Mouse (Mus musculus): Measurements from ENCODE around the gene Ccdc77.

The Ccdc77 gene

GRCm38 (mm10) chr6:120363688-120364522 lies at the start of gene Ccdc77, which contains the start of gene Kdm5a:
Gene Ccdc77, minus strand, starts transcription at chr6:120364374.
Gene Kdm5a, plus strand, starts transcription at chr6:120364124.
- peak; percentile 90 for DNase-seq (ENCODE audit: low spot score)

DNA sequence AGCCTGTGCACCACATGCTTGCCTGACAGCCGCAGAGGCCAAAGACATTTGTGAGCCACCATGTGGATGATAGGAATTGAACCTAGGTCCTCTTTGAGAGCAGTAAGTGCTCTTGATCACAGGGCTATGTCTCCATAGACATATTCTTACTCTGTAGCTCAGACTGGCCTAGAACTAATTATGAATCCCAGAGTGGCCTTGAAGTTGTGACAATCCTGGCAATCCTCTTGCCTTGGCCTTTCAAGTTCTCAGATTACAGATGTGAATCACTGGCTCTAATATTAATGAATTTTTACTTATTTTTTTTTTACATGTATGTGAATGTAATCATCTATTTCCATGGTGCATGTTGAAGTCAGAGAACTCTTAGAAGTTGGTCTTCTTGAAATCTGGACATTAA lies 39.8 kb upstream of the Ccdc77 start:
- DNase-seq (ENCODE audit: low spot score): no peak

DNA sequence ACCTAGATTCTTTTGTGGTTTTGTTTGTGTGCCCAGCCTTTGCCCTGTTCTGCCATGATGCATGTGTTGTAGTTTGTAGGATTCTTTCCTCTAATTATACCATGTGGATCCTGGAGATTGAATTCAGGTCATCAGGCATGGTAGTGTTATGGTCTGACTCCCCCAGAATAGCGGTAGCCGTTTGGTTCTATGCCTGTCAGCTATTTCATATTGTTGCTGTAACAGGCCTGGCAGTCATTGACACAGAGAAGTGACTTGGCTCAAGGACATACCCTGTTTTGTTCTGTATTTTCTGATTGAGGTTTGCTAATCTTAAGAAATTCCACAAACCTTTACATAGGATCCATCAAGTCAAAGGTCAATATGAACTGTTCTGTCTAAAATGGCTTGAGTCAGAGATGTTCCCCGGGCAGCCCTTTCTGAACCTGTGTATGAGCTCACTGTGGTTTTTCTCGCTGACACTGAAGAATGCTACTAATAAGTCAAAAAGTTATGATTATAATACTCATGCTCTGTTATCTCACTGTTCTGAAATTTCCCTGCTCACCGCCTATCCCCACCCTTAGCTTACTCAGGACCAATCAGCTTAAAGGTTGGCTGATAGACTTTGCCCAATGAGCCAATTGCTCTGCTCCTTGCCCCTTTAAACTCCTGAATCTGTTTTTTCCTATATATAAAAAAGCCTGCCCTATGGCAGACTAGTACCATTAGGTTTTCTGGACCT lies 31.6 kb upstream of the Ccdc77 start:
- DNase-seq (ENCODE audit: low spot score): no peak

DNA sequence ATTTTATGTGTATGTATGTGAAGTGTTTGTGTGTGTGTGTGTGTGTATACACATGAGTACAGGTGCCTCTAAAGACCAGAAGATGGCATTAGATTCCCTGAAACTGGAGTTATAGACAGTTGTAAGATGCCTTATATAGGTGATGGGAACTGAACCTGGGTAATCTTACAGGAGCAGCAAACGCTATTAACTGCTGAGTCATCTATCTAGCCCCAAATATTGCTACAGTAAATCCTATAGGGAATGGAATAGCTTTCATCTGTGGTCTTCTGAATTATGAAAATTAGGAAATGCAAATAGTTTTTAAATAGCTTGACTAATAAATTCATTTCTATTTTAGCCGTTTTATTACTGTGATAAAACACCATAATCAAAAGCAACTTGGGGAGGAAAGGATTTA lies 28.6 kb upstream of the Ccdc77 start:
- no peak for DNase-seq (ENCODE audit: low spot score)

DNA sequence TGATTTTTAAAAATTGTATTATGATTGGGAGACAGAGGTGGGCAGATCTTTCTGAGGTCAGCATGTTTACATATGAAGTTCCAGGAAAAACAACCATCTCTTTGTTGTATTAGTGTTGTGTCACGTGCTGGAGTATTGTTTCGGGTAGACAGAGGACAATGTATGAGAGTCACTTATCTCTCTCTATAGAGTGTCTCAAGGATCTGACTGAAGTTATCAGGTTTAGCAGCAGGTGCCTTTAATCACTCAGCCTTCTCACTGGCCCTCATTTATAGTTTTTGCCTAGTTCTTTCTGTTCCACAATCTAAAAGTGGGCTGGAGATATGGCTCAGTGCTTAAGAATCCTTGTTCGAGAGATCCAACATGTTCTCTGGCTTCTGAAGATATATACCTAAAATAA lies 25.9 kb upstream of the Ccdc77 start:
- DNase-seq (ENCODE audit: low spot score): no peak

DNA sequence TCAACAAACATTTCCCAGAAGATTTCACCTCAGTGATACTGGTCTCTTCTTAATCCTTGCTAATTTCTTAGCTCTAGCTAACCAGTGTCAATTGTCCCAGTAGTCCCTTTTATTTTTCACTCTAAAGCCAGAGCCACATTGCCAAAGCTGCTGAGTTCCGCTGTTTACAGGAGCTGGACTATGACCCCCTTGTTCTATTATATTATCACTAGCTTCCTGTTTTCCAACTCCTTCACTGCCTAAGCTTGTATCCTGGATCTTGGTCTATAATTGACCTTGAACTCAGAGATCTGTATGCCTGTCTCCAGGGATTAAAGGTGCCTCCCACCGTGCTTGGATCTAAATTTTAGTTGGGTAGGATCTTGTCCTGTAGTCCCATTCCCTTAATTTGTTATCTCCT lies 12.6 kb upstream of the Ccdc77 start:
- DNase-seq (ENCODE audit: low spot score): no peak

GRCm38 (mm10) chr6:120365051-120365450 lies 877 bp upstream of the Ccdc77 start:
- DNase-seq (ENCODE audit: low spot score): no peak

- no peak for DNase-seq (ENCODE audit: low spot score)
These were observed 340 bp upstream of the Ccdc77 start for GRCm38 (mm10) chr6:120364523-120364905.

GRCm38 (mm10) chr6:120362774-120363687 lies 1.1 kb downstream of the Ccdc77 start:
- no peak for DNase-seq (ENCODE audit: low spot score)

GRCm38 (mm10) chr6:120362124-120362523 lies 2.0 kb downstream of the Ccdc77 start:
- no peak for DNase-seq (ENCODE audit: low spot score)

DNA sequence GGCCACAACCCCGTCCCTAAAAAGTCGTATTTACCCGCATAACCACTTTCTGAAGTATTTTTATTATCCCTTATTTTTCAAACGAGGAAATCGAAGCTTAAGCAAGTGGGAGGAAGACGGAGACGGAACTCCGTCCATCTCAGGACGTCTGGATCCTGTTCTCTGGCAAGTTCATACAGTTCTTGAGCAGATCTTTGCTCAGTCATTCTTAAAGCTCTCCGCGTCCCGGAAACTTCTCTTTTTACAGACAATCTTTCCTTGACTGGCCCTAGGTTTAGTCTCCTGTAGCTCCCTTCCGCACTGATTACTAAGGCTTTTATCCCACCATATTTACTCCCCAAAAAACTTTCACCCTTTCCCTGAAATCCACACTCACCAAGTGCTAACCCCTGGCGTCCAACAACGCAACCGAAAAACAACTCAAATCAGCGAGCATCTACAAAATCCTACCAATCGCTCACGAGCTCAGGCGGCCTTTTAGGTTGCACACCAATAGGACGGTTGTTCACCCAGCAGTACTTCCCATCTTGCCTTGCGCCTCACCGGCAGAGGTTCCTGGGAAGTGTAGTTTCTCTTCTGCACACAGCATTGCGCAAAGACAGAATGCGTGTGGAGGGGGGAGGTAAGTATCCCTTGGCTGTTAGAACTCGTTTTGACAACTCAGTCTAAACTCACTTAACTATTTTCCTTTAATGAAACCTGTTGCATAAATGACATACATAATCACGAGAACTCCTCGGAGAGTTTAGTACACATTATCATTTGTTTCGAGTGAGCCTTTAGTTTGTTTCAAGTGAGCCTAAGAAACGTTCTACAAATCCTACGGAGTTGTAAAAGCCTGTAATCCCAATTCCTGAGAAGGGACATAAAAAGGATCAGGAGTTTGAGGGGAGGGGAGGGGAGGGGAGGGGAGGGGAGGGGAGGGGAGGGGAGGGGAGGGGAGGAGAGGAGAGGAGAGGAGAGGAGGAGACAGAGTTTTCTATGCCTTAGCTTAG lies 6.9 kb downstream of the Ccdc77 start:
- DNase-seq (ENCODE audit: low spot score): peak; percentile 79

GRCm38 (mm10) chr6:120356478-120356877 lies 7.7 kb downstream of the Ccdc77 start:
- no peak for DNase-seq (ENCODE audit: low spot score)

- DNase-seq (ENCODE audit: low spot score): no peak
These were observed 15.2 kb downstream of the Ccdc77 start for GRCm38 (mm10) chr6:120349018-120349417.

DNA sequence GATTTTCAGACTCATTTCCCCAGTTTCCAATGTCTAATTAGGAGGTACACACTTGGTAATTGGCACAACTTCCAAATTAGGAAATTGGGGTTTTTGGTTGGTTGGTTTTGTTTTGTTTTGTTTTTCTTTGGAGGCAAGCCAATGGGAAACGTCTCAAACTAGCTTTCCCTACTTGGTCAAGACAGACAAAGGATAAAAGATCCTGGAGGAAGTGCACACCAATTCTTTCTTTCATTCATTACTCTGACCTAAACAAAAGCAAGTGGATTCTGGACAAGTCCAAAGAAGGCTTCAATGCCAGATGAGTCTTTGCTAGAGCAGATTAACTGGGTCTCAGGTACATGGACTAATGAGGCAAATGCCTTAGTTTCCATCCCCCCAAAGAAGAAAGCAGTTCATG lies 20.2 kb downstream of the Ccdc77 start:
- DNase-seq (ENCODE audit: low spot score): no peak

GRCm38 (mm10) chr6:120332351-120332750 lies 31.8 kb downstream of the Ccdc77 start:
- DNase-seq (ENCODE audit: low spot score): no peak

DNA sequence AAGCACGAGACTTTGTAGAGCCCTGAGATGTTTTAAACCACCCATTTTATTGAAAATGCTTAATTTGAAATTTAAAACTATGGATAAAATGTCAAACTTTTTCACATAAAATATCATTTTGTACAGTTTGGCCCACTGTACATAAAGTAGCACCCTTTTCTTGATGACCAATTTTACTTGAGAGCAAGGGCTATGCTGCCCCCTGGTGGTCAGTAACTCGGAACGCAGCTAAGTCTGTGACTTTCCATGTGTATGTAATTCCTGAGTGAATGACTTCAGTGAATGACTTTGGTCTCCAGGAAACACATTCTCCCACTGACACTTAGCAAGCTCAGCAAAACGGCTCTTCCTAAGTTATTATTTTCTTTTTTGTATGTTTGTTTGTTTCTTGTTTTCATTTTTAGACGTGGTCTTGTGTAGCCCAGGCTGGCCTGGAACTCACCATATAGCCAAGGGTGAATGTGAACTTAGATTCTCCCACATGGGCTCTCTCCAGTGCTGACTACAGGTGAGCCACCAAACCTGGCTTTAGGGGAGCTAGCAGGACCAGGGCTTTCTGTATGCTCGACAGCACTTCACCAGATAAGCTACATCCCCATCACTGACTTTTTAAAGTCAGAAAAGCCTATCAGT lies 39.8 kb downstream of the Ccdc77 start:
- peak; percentile 35 for DNase-seq (ENCODE audit: low spot score)

- no peak for DNase-seq (ENCODE audit: low spot score)
These were observed 43.8 kb downstream of the Ccdc77 start for GRCm38 (mm10) chr6:120320369-120320768.

GRCm38 (mm10) chr6:120319129-120319528 lies 45.0 kb downstream of the Ccdc77 start:
- DNase-seq (ENCODE audit: low spot score): no peak

GRCm38 (mm10) chr6:120318303-120318940 lies 45.8 kb downstream of the Ccdc77 start:
- no peak for DNase-seq (ENCODE audit: low spot score)

DNA sequence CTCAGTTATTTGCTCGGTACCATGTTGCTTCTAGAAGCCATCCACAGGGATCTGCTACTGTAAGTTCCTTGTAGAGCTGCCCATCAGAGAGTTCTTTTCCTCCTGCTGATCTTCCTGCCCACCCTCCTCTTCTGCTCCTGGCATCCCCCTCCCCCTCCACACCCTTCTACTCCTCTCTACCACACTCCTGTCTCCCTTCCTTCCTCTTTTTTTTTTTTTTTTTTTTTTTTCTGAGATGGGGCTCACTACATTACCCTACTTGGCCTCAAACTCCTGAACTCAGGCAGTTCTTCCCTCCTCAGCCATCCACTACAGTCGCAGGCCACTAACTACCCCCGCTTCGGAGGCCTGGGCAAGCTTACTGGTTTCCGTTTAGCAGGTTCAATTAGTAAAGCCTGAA lies 51.7 kb downstream of the Ccdc77 start:
- no peak for DNase-seq (ENCODE audit: low spot score)
